Mouse (Mus musculus) granulocyte monocyte progenitor cell, adult 5-6 weeks (primary cell): ENCODE measurements around the gene Ehd4. TPM values are rescaled to one million over a fixed set of nuclear protein-coding genes. Genes with fewer than 3 reads are reported as not detected.
A peak's percentile ranks its signal among the peaks of the same experiment; 100 is the strongest.

ENCODE experiments used
- ATAC-seq: replicated peaks from 2 replicates; pipeline ENCODE4 v1.8.0; 2016; ENCODE audit warnings: mild to moderate bottlenecking, moderate TSS enrichment, inconsistent platforms; ENCODE audit not compliant: poor library complexity, severe bottlenecking
- total RNA-seq, 2 experiments: library from RNA; stranded (forward) in 1 of 2; stranded (reverse) in 1 of 2; fragments of 200-712, 200-1000 nt in 1 of 2; fragments of >200 nt in 1 of 2; fragmentation: Nextera tagmentation in 1 of 2; gene quantifications; 2 replicates each; pipeline ENCODE4 v1.2.3; 2014 to 2017

Gene Ehd4
- total RNA-seq, 2 experiments from 2014 or later, result 29.4 to 33.4 TPM

DNA sequence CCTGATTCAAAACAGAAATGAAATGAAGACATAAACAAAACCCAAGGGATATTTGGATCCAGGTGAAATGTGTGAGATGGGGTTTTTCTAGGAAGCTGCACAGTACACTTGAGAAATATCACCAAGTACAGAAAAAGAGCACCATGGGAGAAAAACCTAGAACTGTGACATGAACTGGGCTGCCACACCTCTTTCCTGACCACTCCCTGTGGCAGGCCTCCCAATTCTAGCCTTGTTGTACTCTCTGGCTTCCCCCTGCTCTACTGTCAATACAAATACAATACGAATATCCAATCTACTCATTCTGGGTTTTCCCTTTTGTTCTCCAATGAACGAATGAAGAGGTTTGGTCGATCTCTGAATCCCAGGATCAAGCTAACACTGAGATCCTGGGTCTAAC is 40.4 kb downstream of the Ehd4 start:
- no peak for ATAC-seq

DNA sequence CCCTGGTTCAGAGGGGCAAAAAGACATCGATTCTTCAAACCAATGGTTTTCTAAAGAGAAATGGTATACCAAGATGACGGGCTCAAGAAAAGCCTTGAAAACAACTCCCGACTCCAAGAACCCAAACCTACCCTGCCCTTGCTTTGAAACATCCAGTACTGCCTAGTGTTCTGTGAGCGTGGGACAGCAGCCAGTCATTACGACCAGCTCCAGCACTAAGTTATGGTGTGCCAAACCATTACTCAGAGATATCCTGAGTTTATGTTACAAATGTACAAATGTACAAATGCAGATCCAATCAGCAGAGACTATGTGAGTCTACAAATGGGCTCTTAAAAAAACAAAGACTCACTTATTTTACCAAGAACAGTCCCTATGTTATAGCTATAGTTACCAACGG is 40.9 kb downstream of the Ehd4 start:
- no peak for ATAC-seq

DNA sequence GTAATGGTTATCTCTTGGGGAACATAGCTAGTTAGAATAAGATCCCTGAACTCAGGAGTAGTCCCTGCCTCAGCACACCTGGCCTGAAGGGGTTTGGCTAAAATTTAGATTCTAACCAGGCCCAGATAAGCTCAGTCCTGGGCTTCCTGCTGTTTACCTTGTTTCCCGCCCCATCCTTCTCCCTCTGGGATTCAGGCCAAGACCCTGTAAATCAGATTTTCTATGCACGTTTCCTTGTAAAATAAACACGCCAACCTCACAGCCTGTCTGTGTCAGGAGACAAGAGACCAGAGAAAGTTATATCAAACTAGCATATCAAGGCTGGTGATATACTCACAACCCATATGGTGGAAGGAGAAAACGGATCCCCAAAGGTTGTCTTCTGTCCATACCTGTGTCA is 42.8 kb downstream of the Ehd4 start:
- ATAC-seq, result no peak

DNA sequence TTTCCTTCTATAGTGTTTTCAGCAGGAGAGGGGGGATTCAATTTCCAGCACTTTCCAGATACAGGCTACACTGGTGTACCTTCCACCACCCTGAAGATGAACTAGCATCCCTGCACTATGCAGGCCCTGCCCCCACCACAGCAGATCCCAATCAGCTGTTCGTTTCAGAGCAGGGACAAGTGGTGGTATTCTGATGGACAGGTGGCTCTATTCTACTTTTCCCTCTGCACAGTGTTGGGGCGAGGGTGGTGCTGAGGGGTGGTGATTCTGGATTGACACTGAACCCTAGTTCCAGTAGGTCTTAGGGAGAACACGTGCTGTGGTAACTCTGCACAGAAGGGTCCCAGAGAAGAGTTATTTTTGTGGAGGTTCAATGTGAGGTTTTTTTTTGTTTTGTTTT is 43.2 kb downstream of the Ehd4 start:
- no peak for ATAC-seq

DNA sequence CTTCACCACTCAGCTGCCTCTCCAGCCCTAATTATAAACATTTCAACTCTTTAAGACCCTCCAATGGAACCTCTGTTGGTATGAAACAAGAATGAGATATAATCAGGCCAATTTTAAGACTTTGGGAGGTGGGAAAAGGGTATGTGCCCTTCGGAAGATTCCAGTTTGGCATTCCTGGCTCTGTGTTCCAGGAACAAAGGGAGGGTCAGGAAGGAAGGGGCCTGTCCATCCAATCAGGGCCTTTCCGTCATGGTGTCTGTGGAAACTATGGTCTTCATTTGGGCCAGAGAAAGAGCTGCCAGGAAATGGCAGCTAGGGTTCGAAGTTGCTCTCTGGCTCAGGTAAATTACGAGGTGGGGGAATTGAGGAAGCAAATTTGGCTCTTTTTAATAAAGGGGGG is 46.3 kb downstream of the Ehd4 start:
- ATAC-seq, result no peak

DNA sequence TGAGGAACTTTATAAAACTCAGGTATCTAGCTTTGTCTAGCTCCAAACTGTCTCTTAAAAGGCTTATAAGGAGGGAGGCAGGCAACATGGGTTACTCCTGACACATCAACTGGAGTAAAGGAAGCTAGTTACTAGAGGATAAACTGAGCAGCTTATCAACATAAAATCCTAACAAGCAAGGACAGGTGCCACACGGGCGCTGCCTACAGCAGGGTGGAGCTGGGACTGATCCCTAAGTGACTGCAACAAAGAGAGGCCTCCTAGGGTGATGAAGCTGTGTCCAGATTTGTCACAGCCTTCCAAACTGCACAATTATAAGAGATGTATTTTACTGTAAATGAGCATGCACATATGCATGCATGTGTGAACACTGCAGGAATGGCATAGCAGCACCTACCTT is 47.0 kb downstream of the Ehd4 start:
- no peak for ATAC-seq

DNA sequence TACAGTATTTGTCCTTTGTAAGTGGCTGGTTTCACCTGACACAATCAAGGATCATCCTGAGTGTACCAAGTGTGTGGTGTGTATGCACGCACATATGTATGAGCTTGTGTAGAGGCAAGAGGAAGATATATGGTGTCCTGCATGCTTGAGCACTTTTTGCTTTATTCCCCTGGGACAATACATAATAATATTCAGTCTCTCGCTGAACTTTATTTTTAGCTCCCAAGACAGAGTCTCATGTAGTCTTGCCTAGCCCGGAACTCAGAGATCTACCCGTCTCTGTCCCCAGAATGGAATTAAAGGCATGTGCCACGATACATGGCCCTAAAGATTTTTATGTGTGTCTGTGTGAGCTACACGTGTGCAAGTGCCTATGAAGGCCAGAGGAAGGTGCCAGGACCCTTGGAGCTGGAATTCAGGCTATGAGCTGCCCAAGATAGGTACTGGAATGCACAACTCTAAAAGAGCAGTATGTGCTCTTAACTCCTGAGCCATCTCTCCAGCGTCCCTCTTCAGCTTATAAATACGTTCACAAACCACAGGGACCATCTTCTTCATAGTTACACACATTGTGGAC is 47.9 kb downstream of the Ehd4 start:
- no peak for ATAC-seq

DNA sequence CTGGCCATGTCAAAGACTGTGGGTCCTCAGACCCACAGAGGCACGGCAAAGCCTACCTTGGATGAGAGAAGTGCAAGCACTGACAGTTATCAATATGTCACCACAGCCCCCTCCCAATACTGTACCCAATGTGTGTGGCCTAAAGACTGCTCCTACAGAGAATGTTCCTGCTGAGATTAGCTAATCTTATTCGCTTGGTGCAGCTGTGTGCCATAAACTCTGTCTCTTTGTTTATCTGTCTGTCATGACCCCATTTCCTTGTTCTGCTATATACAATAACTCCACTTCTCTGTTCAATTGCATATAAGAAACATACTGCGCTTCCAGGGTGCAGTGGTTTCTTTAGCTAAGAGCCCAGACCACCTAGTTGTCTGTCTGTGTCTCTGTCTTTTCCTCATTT is 48.5 kb downstream of the Ehd4 start:
- ATAC-seq, result no peak

DNA sequence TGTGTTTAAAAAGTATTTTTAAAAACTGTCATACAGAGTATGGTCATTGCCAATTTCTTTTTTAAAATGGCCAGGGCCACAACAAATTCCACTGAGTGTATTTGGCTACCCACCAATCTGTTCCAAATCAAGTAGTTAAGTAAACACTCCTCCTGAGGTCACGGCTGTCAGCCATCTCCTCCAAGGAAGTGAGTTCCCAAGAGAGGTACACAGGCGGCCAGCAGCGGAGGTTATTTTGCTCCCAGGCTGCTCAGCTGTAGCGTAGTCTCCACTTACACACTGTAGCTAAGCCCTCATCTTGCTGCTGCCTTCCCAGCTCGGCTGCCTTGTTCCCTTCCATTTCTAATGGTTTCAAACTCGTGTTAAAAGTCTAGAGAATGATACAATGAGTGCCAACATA is 51.5 kb downstream of the Ehd4 start:
- ATAC-seq, result no peak

DNA sequence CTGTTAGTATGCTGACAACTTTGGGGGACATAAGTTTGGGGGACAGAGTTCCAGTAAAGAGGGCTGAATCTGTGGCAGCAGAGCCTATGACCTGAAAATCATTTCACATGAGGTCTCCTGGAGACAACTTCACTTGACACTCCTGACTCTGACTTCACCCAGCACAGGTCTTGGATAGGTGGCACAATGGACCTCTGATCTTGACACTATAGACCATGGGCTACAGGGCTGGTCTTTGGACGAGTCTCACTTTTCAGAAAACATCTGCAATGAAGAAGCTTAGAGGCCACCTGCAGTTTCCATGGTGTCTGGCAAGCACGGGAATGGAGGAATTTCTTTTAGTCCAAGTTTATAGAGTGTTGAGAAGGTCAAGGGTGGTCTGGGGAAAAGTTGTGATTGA is 52.0 kb downstream of the Ehd4 start:
- no peak for ATAC-seq

DNA sequence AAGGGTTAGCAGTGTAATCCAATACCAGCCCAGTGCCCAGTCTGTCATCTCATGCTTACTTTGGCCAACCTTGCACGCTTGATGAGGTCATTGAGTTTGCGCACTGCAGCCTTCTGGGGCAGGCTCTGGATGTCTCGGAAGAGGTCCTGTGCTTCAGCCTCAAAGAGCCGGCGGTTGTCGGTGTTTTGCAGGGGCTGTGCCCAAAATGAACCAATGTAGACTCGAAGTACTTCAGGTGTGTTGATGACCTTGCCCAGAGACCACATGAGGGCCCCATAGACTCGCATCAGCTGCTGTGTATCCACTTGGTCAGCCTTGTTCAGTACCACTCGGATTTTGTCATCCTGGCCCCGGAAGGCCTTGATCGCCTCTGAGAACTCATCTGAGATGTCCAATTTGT is 52.4 kb downstream of the Ehd4 start:
- ATAC-seq, result no peak

DNA sequence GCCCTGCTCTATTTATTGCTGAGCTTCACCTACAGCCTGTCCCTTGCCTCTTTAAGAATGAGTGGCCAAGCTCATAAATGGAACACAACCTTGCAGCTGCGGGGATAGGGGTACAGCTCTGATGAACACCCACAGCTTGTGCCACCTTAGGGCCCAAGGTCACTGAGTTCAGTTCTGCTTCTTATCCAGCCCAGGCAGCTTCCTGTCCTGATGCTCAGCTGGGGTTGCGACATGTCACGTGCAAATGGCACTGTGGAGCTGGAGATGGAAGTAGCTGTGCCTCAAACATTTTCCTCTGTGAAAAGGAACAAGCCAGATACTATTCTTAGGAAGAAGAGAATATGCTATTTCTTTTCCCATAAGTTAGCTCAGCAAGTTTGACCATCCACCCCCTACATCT is 54.5 kb downstream of the Ehd4 start:
- peak; percentile 96 for ATAC-seq

DNA sequence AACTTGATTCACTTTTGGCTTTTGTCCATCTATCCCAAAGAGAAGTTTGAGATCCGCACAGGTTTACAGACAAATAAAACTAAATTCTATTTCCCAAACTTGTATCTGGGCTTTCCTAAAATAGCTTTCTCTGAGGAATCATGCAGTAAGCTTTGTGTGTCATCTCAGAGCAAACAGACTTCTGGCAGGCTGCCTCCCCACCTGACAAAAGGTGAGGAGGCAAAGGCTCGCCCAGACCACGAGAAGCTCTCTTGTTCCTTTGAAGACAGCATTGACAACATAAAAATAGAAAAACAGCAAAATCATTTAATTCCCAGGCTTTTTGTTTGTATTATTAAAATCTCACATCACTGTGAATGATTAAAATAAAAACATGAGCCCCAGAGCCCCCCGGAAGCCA is 55.1 kb downstream of the Ehd4 start:
- ATAC-seq, result no peak

DNA sequence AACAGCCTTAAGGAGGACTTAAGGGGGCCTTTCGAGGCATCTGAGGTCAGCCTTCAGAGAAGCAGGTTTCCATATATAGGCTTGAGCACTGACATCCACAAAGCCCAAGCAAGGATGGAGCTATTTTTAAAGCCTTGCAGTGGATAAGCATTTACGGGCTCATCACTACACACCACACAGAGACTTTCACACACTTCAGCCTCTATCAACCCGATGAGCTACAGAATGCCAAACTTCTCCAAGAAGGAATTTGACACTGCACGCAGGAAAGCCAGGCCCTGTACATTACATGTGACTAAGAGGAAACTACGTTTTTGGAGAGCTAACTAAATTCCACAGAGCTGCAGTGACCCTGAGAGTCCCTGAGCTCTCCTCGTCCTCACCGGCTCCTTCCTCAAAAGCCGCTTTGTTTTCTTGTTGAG is 55.6 kb downstream of the Ehd4 start:
- no peak for ATAC-seq

DNA sequence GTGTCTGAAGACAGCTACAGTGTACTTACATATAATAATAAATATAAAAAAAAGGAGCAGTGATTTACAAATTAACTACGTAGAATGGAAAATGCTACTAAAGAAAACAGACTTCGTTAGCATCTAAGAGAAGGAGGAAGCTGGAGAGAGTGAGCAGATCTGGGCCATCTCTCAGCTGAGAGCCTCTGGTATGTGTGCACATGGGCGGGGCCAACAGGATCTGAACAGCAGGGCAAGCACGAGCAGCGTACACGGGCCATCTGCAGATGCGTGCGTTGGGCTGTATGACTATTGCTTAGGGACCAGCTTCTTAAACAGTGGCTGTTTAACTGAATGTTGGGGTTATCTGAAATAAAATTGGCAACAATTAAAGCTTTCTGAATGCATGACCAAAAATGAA is 56.5 kb downstream of the Ehd4 start:
- ATAC-seq, result no peak

DNA sequence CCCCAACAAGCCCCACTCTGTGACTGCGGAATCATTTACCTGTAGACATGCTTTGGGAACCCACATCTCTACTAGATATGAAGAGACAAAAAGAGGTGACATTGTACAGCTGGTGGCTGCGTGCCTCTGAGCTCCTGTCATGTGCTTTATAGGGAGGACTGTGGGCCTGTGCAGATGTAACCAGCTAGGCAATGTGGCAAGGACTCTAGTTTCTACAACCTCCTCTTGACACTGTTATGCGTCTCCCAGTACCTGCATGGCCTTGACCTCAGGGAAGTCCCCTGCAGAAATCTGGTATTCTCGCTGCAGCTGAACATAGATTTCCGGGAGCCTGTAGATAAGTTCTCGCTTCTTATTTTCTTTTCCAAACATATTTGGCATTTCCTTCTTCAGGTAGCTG is 57.7 kb downstream of the Ehd4 start:
- no peak for ATAC-seq

DNA sequence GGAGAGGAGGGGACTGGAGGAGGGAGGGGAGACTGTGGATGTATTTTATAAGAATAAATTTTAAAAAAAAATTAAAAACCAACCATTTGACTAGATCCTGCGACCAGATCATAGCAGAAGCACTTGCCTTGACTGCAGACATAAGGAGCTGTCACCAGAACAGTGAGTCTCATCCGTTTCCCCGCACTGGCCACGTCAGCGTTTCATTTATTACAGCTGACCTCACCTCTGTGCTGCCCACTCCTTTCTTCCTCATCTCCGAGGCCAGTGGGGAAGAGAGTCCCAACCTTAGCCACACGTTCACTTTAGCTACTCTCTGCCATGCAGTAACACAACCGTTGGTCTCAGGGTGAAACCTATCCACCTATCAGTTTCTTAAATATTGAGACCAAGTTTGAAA is 58.2 kb downstream of the Ehd4 start:
- ATAC-seq, result no peak

DNA sequence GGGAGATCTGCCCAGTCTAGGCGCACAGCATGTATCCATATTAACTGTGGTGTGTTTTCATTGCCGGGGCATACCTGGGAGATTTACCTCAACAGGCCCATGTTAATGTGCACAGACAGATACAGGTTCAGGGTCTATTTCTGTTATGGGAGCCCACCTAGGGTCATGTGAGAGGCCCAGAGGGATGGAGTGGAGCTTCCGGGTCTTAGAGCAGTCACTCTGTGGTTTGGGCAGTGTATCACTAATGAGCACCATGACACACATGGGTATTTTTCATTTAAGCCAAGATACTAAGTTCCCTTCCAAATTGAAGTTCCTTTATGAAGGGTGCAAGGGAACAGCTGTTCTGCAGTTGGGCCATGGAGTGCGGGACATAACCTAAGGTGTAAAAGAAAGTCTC is 59.2 kb downstream of the Ehd4 start:
- no peak for ATAC-seq

DNA sequence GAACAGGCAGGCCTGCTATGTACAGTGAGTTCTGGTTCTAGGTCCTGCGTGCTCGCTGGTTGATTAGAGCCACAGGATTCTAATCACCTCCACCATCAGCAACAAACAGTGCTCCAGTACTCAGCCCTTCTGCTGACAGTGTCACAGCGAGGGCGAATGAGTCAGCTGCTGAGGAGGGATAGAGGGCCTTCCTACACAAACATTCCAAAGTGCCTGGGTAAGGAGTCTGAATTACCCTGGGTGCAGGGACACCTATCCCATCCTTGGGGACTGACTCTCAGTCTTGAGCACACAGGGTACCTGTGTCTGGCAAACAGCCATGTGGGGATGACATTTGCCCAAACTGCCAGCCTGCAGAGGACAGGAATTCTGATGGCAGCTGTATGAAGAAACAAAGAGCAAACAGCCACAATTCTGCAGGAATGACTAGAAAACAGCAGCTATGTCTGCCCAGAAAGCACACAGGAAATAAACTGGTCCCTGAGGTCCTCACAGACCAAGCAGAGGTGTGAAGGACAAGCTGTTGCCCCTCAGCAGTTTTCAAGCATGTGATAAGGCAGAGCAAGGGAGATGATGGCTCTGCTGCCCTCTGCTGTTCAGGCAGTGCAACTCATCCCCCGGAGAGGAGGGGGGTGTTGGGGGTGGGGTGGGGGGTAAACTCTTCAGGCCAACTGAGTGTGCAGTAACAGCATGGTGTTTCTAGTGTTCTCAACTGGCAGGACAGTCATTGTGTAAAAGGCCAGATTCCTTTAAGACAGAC is 60.6 kb downstream of the Ehd4 start:
- ATAC-seq, result peak; percentile 82

DNA sequence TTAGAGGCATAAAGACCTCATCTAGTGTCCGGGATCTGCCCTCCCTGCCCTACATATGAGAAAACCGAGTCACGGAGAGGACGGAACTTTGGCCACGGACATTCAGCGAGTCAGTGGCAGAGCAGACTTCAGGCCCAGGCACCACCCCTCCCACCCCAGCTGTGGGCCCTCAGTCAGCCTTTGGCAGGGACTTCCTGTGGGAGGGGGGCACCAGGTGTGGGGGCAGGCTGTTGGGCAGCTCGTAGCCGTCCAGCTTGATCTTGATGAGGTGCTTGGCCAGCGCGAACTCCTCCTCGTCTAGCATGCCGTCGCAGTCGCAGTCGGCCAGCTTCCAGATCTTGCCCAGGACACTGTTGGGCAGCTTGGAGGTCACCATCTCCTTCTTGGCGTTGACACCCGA is 63.4 kb downstream of the Ehd4 start:
- no peak for ATAC-seq

DNA sequence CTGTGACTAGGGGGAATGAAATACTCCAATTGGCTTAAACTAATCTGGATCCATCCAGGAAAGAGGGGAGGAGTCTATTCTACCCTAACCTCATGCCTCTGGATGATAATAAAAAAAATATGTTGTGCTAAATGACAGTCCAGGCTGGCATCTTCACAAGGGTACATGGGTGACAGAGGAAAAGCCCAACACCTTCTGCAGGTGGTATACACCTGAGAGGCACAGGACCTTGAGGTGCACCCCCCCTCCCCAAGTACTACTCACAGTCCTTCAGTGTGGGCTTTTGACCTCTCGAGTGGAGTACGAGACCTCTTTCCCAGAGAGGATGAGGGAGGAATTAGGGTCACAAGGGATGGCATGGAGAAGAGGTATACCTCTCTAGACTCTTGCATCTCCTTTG is 66.5 kb downstream of the Ehd4 start:
- ATAC-seq, result no peak

DNA sequence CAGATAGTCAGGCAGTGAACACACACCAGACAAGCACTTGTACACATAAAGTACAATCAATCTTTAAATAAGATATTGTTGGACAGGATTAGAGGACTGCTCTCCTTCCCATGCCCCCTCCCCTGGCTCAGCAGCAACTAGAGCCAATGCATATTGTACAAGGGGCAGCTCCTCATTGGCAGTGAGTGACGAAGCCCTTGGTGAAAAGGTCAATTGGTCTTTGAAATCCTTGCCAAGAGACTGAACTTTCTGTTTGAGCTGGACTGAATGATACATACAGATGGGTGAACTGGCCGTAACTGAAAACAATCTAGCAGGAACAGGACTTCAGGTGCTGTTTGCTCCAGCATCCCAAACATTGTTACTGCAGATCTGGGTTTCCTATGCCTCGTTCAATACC is 67.0 kb downstream of the Ehd4 start:
- ATAC-seq, result no peak

DNA sequence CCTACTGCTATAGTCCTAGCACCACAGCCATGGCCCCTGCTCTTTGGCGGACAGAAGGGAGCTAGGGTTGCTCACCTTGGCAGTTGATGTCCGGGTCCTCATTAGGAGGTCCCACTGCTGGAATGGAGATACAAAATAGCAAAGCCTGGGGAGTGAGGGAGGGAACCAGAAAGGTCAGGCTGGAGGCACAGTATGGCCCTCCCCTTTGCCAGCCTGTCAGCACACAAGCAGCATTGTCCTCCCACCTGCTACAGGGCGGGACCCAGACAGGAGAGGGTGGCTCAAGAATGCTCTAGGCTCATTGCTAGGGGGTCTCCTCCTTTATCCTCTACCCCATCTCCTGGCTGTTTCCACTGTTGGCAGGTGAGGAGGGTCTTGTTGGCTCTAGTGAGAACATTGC is 68.4 kb downstream of the Ehd4 start:
- no peak for ATAC-seq
